Mouse (Mus musculus): Measurements from ENCODE around the gene Zcchc18.
"Not testable (repeated sequence)": the region's sequence is repeated elsewhere in the genome, so short reads cannot be mapped to it uniquely, and the experiment has no call there.

GRCm38 (mm10) chrX:136975397-136975796, 17.6 kb upstream of the Zcchc18 start, which contains the start of gene Tmsb15b2:
- TF ChIP-seq GATA1, TAL1 (IDR thresholded peaks at IDR 0.05; ENCODE audit: low read length): not testable (repeated sequence)
